Mouse (Mus musculus): ENCODE data around the gene Nr1i3.

Gene Nr1i3

GRCm38 (mm10) chr1:171195046-171195822, 18.5 kb upstream of the Nr1i3 start:
- DNase-seq (ENCODE audit: low spot score in 2 of 2): no peak

GRCm38 (mm10) chr1:171195887-171196397, 17.8 kb upstream of the Nr1i3 start, which contains the start of gene Pcp4l1:
Pcp4l1 (minus strand) TSS chr1:171196268.
- peak in 1 of 2 experiments; percentile 56 for DNase-seq (ENCODE audit: low spot score in 2 of 2)

GRCm38 (mm10) chr1:171199532-171199931, 14.2 kb upstream of the Nr1i3 start:
- no peak for DNase-seq (ENCODE audit: low spot score in 2 of 2)

- no peak for DNase-seq (ENCODE audit: low spot score in 2 of 2)
Measured at GRCm38 (mm10) chr1:171200769-171201168, 13.0 kb upstream of the Nr1i3 start.

- DNase-seq (ENCODE audit: low spot score in 2 of 2): no peak
Measured at GRCm38 (mm10) chr1:171203471-171204248, 10.1 kb upstream of the Nr1i3 start.

- DNase-seq (ENCODE audit: low spot score in 2 of 2): no peak
Measured at GRCm38 (mm10) chr1:171204249-171204644, 9.5 kb upstream of the Nr1i3 start.

GRCm38 (mm10) chr1:171205704-171206493, 7.9 kb upstream of the Nr1i3 start:
- DNase-seq (ENCODE audit: low spot score in 2 of 2): no peak

- no peak for DNase-seq (ENCODE audit: low spot score in 2 of 2)
Measured at GRCm38 (mm10) chr1:171209409-171209808, 4.4 kb upstream of the Nr1i3 start.

- no peak for DNase-seq (ENCODE audit: low spot score in 2 of 2)
Measured at GRCm38 (mm10) chr1:171212854-171213253, 916 bp upstream of the Nr1i3 start.

- DNase-seq (ENCODE audit: low spot score in 2 of 2): no peak
Measured at GRCm38 (mm10) chr1:171216241-171216955, 2.6 kb downstream of the Nr1i3 start.

- peak; percentile 82 to 91 for DNase-seq (ENCODE audit: low spot score in 2 of 2)
Measured at GRCm38 (mm10) chr1:171220871-171221270, 7.1 kb downstream of the Nr1i3 start.

GRCm38 (mm10) chr1:171221281-171222193, 7.8 kb downstream of the Nr1i3 start:
- DNase-seq (ENCODE audit: low spot score in 2 of 2): peak; percentile 26 to 29

- DNase-seq (ENCODE audit: low spot score in 2 of 2): peak; percentile 77 to 90
Measured at GRCm38 (mm10) chr1:171222238-171223155, 8.7 kb downstream of the Nr1i3 start, which contains the start of gene Tomm40l. Tomm40l (minus strand) TSS chr1:171222514.

GRCm38 (mm10) chr1:171223168-171223567, 9.4 kb downstream of the Nr1i3 start:
- no peak for DNase-seq (ENCODE audit: low spot score in 2 of 2)

GRCm38 (mm10) chr1:171223796-171224195, 10.0 kb downstream of the Nr1i3 start:
- DNase-seq (ENCODE audit: low spot score in 2 of 2): no peak

GRCm38 (mm10) chr1:171224857-171225256, 11.1 kb downstream of the Nr1i3 start, which contains the start of gene Apoa2:
Apoa2 (plus strand) TSS chr1:171225054.
- no peak for DNase-seq (ENCODE audit: low spot score in 2 of 2)

GRCm38 (mm10) chr1:171226780-171227179, 13.0 kb downstream of the Nr1i3 start:
- DNase-seq (ENCODE audit: low spot score in 2 of 2): no peak

GRCm38 (mm10) chr1:171227879-171228278, 14.1 kb downstream of the Nr1i3 start:
- DNase-seq (ENCODE audit: low spot score in 2 of 2): no peak

- no peak for DNase-seq (ENCODE audit: low spot score in 2 of 2)
Measured at GRCm38 (mm10) chr1:171229750-171230149, 16.0 kb downstream of the Nr1i3 start.

All from frontal cortex, postnatal 25 days (tissue).